Mouse (Mus musculus) MN1 (cell line): ENCODE results near the gene Hdac7.
"Not testable (repeated sequence)": the region's sequence is repeated elsewhere in the genome, so short reads cannot be mapped to it uniquely, and the experiment has no call there.

ENCODE experiments used
- DNase-seq: peaks from one replicate; pipeline ENCODE4 v3.0.0-alpha.2; 2016; ENCODE audit warnings: low spot score

Hdac7 gene

DNA sequence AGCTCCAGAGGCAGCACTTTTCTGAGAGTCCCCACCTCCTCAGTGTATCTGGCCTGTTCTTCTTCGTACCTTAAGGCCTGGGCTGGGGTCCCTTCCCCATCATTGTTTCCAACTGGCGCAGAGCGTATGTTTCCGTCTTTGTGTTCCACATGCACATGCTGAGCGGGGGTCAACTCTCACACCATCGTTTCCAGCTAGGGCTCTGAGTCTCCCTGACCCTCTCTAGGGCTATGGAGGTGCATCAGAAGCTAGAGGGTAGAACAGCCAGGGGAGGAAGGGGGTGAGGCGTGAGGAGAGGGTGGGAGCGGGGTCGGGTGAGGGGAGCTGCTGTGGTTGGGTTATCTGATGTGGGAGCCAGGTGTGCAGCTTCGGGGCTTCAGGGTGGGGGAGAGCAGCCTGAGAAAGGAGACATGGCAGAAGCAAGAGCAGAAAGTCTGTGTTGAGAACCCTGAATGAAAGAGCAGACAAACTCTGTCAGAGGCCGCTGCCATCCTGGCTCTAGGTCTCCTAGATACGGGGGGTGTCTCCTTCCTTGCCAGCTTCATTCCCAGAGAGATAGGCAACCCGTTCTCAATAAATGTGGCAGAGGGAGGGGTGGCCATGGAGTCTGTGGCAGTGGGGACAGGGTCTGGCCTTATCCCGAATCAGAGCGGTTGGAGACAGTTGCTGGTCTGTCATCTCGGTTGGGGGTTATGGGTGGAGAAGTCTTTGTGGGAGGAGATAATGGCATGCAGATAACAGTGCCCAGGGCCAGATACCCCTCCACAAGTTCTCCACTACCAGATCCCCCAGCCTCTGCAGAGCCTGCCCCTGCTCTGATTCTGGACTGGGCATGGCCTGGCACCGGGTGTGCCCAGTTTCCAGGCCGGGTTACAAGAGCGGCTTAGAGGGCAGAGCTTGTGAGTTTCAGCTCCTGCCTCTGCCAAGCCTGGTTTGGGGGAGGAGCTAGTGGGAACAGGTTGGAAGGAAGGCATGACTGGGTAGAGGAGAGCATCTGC is at the start of gene Hdac7:
Gene Hdac7, minus strand, starts transcription at position 466 of the 998 bp plus-strand sequence.
- no peak for DNase-seq

DNA sequence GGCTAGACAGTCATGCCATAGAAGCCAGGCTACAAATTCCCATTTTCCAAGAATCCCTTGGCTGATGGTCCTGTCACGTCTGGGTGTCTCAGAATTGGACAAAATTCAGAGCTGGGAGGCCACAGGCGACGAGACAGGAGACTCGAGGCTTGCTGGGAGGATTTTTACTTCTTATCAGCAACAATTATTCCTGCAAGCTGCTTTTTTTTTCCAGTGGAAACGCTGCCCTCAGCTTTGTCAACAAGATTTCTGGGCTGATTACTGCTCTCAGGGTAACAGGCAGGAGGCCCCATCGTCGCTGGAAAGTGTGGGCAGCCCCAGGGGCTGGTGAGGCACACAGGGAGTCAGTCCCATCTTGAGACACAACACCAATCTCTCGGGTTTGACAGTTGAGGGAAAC is 48.2 kb upstream of the Hdac7 start:
- no peak for DNase-seq

DNA sequence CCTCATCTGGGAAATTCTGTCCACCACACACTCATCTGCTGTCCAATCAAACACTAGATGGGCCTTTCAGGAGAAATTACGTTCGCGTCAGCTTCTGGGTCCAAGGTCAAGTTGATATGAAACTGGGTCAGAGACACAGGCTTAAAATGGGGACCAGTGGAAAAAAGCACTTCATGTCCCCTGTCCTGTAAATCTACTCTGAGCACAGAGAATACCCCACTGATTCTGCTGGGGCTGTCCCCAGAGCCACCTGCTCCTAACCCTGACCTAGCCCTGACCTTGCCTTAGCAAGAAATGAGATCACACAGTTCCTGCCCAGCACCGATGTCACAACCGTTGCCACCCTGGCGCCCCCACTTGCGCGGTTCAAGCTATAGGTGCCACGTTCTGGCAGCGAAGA is 46.1 kb upstream of the Hdac7 start:
- DNase-seq = no peak

DNA sequence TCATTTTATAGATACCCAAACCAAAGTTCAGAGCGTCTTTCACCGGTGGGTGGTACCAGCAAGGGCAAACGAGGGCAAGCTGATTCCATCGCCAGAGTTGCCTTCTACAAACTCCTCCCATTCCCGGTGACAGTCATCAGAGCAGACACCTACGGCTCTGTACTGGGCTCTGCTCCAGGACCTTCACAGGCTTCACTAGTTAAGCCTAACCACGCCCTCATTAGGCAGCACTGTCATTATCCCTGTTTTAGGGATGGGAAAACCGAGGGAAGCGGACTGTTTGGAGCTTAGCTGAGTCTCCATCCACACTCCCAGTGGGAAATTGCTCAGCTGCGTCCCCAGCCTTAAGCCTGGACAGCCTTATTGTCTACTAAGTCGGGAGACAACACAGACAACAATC is 45.7 kb upstream of the Hdac7 start:
- peak; percentile 69 for DNase-seq

DNA sequence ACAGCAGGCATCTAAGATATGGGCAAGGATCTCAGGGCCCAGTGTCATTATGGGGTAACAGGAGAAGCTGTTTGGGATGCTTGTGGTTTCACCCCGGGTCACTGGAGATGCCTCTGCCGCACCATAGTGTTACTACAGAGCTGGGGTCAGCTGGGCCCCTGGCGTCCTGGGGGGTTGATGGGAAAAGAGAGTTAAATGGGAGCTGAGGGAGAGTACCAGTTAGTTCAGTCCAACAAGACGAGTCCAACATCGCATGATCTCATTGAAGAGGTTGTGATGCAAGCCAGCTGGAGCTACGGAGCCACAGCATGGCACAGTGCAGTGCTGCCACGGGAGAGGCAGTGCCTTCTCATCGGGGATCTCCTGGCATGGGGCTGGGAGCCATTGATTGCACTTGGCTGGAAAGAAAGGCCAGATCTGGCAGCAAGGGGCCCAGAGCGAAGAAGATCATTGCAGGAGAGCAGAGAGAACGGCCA is 43.3 kb upstream of the Hdac7 start:
- no peak for DNase-seq

DNA sequence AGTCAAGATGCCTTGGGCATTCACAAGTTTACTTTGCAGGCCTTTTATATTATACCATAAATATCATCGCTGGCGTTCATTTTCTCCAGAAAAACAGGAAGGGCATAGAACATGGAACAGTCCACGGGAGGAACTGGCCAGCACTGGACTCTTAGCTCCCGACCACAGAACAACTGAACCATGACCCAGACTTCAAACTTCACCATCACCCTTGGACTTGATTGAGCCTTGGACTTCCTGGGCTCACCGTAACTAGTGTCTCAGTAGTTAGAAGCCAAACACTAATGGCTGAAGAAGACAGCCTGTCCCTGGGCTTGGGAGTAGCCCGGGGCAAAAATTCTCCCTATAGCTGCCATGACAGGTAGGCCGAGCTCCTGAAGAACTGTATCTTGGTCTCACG is 37.1 kb upstream of the Hdac7 start:
- DNase-seq = no peak

DNA sequence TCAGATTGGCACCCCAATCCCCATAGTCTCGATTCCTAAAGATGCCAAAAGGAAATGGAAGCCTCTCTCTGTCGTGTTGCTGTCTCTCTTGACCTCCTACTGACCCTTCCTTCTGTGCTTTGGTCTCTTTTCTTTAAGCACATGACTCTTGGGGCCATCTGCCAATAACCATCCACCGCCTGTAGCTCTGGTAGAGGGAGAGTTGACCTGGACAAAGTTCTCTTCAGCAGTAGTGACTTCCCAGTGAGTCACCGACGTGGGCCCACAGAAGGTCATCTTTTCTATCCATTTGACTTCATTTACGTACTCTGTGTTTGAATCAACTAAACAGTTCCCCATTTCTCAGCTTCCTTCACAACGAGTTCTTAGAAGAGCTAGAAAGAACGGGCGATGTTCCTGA is 36.1 kb upstream of the Hdac7 start:
- DNase-seq = no peak

DNA sequence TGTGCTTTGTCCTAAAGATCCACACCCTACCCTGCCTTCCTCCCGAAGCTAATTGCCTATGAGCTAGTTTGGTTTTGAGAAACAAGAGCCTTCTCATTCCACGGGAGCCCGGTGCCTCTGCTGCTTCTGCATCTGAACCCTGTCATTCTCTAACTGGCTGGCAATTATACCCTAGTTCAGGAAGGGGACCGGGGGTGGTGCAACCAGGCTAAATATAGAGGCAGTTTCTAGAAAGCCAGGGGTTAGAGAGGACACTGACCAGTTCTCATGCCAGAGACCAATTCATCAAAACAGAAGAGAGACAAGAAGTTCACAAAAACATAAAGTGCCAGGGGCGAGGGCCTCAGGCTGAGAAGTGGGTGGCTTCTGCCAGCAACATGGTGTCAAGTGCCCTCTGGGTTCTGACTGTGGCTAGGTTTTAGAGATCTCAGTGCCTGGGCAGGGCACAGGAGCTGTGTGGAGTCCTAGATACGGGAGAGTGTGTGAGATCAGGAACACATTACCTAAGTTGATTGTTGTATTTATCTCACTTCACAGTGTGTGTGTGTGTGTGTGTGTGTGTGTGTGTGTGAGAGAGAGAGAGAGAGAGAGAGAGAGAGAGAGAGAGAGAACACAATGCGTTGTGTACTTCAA is 34.5 kb upstream of the Hdac7 start:
- no peak for DNase-seq

DNA sequence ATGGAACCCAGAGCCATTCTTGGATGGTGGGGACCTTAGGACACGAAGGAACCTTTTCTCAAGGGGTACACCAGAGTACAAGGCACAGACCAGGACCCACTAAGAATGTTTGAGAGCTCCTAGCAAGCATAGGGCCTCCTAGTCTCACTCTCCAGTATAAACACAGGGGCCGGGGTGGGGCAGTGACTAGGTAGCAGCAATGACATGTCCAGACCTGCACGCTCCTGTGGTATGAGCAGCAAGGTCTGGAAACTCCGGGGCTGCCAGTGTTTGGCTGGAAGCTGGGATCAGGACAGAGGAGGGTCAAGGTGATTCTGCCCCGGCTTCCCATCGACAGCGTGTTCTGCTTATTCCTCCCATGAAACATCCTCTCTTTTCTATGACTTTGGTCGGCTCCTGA is 31.5 kb upstream of the Hdac7 start:
- DNase-seq = no peak

DNA sequence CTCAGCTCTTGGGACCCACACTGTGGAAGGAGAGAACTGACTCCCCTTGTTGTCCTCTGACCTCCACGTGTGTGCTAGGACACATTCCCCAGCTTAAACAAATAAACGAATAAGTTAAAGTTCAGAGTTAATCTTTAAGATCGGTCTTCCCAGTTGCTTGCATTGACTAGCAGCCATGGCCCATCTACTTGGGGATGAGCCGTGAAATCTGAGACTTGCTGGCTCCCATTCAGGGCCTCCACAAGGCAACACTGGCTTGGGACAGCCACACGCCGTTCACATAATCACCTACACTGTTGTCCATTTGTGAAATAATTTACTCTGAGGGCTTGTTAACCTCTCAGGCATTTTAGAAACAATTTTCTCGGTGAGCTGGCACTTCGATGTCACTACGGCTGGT is 29.4 kb upstream of the Hdac7 start:
- DNase-seq = no peak

DNA sequence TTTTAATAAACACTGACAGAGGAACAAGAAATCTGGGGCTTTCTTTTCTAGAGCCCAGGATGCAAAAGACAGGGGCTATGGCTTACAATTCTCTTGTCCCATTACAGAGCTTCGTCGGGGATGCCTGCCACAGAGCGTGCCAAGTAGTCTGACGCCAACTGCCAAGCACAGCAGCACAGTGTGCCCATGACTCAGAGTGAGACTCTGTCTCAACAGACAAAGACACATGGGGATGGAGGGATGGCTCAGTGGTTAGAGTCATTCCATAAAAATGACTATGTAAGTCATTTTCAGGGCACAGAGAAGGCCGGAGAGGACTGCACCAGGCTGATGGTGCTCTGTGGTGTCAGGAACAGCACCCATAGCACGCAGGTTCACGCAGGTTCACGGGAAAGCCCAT is 27.9 kb upstream of the Hdac7 start:
- no peak for DNase-seq

DNA sequence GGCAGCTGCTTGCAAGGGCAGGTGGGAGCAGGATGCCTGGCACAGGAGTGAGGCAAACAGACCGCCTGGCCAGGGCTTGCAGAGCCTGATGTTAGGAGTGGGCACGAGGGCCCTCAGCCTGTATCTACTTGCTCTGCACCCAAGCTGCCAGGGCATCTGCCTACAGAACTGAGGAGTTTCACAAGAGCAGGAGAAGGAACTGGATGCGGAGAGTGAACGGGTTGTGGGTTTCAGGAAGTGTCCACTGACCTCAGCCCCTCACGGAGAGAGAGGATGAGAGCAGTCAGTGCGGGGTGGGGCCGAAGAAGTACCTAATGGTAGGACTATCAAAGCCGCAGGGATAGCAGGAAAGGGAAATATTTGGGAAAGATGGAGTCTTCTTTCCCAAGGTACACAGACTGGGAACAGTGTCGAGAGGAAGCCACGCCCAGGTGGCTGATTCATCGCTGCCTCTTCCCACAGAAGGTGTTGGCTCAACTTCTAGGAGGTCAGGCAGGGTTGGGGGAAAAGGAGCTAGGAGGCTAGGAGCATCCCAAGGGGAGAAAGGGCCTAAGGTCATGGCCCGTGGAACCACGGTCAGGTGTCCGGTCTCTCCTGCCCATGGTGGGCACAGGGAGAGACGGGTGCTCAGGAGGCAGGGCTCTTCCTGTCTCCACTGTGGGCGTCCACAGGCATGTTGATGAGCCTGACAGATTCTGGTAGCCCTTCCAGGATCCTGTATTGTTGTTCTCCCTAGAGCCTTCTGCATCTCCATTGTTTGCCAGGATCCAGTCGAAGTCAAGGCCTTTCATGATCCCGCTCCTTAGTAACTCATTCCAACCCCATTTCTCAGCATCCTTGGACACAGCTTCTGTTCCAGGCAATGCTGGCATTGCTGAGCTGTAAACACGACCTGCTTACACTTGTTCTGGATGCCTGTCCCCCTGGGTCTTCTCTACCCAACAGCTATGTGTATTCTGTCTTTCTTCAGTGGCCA is 27.0 kb upstream of the Hdac7 start:
- DNase-seq = no peak

DNA sequence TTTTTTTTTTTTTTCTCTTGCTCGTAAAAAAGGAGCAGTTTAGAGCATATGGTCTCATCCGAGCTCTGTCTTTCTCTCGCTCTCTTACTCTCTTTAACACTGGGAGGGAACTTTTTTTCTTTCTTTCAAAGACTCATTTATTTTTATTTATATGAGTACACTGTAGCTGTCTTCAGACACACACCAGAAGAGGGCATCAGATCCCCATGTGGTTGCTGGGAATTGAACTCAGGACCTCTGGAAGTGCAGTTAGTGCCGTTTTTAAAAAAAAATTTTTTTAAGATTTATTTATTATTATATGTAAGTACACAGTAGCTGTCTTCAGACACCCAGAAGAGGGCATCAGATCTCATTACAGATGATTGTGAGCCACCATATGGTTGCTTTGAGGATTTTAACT is 25.8 kb upstream of the Hdac7 start:
- not testable (repeated sequence) for DNase-seq

DNA sequence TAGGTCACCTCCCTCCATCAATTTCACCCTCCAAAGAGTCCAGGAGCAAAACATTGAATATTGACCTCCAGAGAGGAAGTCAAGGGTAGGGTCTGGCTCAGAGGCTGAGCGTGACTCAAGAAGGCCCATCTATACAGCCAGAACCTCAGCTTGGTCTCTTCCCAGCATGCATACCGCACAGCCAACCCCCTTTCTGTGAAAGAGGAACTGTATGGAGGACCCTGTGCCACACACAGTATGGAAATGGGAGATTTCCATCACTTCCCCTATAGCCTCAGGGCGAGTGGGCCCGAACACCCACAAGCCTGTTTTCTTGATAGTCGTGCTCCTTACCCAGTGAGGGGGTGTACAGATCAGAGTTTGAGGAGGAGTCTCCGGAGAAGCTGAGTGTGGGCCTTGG is 24.7 kb upstream of the Hdac7 start:
- no peak for DNase-seq

DNA sequence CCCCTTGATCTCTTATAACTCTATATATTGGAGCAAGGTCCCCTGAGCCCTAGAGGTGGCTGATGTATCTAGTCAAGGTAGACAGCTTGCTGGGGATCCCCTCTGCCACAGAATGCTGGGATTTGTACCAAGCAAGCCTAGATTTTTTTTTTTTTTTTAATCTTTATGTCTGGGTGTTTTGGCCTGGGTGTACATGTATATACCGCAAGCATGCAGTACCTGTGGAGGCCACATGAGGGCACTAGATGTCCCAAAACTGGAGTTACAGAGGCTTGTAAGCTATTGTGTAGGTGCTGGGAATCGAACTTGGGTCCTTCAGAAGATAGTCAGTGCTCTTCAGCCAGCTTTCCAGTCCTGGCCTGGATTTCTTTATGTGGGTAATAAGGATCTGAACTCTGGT is 21.7 kb upstream of the Hdac7 start:
- no peak for DNase-seq

DNA sequence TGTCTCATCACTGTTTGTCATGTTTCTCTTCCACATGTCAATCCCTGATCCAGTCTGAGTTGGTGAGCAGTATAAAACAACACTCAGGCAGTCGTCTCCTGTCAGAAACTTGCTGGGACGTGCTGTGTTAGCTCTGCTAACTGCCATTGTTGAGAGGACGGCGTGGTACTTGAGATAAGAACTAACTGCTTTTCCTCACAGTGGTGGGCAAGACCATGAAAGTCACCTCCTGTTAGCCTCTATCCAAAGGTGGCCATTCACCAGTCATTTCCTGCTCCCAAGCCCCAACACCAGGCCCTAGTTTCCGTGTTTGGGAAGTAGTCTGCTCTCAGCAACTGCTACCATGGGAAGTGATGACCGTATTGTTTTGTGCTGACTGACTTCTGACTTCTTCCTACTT is 20.9 kb upstream of the Hdac7 start:
- no peak for DNase-seq

DNA sequence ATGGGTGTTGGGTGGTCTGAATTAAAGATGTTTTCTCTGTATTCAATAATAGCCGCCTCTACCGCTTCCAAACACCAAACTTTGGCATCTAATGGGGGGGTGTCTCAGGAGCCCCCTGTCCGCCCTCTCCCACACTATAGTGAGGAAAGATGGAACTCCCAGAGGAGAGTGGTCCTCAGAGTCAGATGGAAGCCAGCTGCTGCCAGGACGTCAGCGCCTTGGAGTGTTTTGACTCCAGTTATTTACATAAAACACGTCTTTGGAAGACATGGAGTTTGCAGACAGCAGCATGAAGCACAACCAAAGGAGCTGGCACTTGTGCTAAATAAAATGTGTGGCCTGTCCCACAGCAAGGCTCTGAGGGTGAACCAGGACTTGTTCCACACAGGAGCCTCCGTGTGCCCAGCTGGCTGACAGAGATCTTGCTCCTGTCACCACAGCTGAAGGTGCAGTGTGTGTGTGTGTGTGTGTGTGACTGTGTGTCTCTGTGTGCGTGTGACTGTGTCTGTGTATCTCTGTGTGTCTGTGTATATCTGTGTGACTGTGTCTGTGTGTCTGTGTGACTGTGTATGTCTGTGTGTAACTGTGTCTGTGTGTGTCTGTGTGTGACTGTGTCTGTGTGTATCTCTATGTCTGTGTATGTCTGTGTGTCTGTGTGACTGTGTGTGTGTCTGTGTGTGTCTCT is 20.2 kb upstream of the Hdac7 start:
- no peak for DNase-seq

DNA sequence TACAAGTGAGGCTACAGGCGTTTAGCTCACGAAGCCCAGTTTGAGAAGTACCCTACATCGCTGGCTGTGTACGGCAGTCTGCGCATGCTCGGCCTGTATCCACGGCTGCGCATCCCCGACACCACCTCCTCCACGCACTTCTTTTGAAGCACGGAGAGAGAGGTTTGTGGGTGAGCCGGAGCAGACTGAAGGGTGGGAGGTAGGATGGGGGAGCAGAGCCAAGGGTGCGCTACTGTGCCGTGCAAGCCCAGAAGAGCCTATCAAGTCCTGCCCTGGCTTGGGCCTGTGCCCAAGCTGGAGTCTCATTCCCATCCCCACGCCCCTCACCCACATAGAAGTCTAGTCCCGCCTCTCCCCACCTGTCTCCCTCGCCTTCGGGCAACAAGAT is 19.2 kb upstream of the Hdac7 start:
- DNase-seq = peak; percentile 48

DNA sequence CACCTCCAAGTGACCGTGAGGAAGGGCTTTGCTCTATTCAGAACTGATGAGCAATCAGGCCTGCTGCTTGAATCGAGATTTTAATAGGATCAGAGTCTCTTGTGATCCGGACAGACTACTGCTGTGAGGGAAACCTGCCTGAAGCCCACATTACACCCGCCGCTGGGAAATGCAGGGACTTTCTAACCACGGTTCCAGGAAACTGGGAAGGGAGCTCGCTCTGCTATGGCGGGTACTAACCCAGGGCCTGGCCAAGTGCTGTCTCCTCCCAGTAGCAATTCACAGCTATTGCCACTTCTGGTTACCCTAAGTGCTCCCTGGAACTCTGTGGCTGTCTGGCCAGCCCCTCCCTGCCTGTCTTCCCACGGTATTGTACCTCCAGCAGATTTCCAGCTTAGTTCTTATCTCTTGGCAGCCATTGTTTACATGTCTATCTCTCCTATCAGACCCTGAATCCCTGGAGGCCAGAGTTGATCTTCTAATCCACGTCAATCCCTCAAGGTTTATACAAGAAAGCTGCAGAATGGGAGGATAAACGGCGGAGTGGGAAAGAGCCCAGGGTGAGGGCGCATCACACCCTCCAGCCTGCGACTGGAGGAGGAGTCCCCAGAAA is 18.7 kb upstream of the Hdac7 start:
- DNase-seq = no peak

DNA sequence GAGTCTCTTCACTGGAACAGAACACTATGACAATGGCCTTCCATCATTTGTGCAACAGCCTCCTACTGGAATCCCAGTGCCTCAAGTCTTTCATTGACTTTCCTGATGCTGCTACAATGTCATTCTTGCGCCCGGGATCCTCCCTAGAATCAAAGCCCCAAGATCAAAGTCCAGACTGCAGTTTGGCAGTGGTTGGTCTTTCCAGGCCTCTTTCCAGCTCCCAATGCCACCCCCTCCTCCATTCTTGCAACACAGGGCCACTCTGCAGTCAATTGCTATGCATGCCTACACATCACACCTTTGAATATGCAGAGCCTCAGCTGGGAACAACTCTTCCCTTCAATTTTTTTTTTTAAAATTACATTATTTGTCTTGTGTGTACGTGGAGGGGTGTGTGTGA is 16.1 kb upstream of the Hdac7 start:
- no peak for DNase-seq

DNA sequence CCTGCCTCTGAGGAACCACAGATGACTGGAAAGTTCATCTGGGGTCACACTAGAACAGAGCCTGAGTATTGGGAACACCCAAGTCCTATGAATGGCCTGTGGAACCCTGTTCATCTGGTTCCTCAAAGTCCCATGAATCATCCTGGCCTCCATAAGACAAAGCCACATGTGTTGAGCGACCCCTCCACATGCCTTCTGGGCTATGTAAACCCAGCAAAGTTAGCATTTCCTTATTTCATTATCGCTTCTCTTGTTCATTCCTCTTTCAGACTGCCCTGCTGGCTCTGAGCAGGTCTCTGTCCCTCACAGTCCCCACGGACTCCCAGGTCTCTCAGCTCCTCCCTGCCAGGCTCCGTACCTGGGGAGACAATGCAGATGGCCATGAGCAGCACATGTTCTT is 14.1 kb upstream of the Hdac7 start:
- no peak for DNase-seq
